Mouse (Mus musculus) intestine, embryonic 14.5 days (tissue): Measurements from ENCODE around the gene Agbl2. TPM values are rescaled to one million over a fixed set of nuclear protein-coding genes. Genes with fewer than 3 reads are reported as not detected.

Experiments used
- ATAC-seq: fragments of 200-750 bp; cut with Nextera tagmentation; replicated peaks from 2 replicates; pipeline ENCODE4 v1.8.0; 2017; ENCODE audit warnings: low read depth, moderate number of reproducible peaks, moderate TSS enrichment, moderate library complexity; ENCODE audit not compliant: low FRiP score, low TSS enrichment
- DNase-seq: peaks from one replicate; pipeline ENCODE4 v3.0.0-alpha.2; 2018; ENCODE audit warnings: low spot score
- H3K27ac ChIP-seq: fragments of 300-500 bp; sonication (generic); 2 replicates; pipeline ENCODE4 v1.5.1; 2014; ENCODE audit warnings: low read depth, mild to moderate bottlenecking, control low read depth
- H3K27me3 ChIP-seq: fragments of 300-500 bp; sonication (generic); replicated peaks from 2 replicates; pipeline ENCODE4 v1.6.1; 2014; ENCODE audit warnings: low read length, control low read depth; ENCODE audit not compliant: control insufficient read depth, insufficient read depth
- H3K36me3 ChIP-seq: fragments of 300-500 bp; sonication (generic); 2 replicates; pipeline ENCODE4 v1.6.1; 2014; ENCODE audit warnings: low read length, control low read depth; ENCODE audit not compliant: control insufficient read depth, insufficient read depth
- H3K4me1 ChIP-seq: fragments of 300-500 bp; sonication (generic); replicated peaks from 2 replicates; pipeline ENCODE4 v1.6.1; 2014; ENCODE audit warnings: low read length, control low read depth, mixed read lengths; ENCODE audit not compliant: control insufficient read depth, insufficient read depth
- H3K4me2 ChIP-seq: fragments of 300-500 bp; sonication (generic); 2 replicates; pipeline ENCODE4 v1.6.1; 2014; ENCODE audit warnings: low read length
- H3K4me3 ChIP-seq: fragments of 300-500 bp; sonication (generic); 2 replicates; pipeline ENCODE4 v1.5.1; 2014; ENCODE audit warnings: low read depth, low read length, control low read depth, mixed read lengths
- H3K9ac ChIP-seq: fragments of 300-500 bp; sonication (generic); 2 replicates; pipeline ENCODE4 v1.6.1; 2014; ENCODE audit warnings: mild to moderate bottlenecking, low read length
- H3K9me3 ChIP-seq: fragments of 300-500 bp; sonication (generic); 2 replicates; pipeline ENCODE4 v1.6.1; 2016; ENCODE audit warnings: low read length, control low read depth; ENCODE audit not compliant: control insufficient read depth
- WGBS: fragments of 180-500 bp; shearing (Covaris S2); extraction: QIAGEN DNeasy Blood & Tissue Kit; methylation state at CpG from one replicate; pipeline ENCODE4 v1.1.7; 2014; 5-methylcytosine and 5-hydroxymethylcytosine counted together
- polyA plus RNA-seq: library from polyadenylated mRNA; unstranded; fragments of >200 nt; fragmentation: Nextera tagmentation; extraction: Ambion mirVana; gene quantifications from 2 replicates; pipeline ENCODE4 v1.2.1, GENCODE M21; 2014

Gene Agbl2
- polyA plus RNA-seq, 1 experiment from 2014 or later: 1.0 TPM

- no peak for DNase-seq
- no peaks in the 10 kb centered on the region for H3K9me3 ChIP-seq
- ATAC-seq: no peak
- no peaks in the 10 kb centered on the region for H3K36me3 ChIP-seq
- H3K9ac ChIP-seq: no peak overlapping the region
- H3K4me1 ChIP-seq: no peaks in the 10 kb centered on the region
- H3K27ac ChIP-seq: no peak overlapping the region
- no peak overlapping the region for H3K4me3 ChIP-seq
- H3K4me2 ChIP-seq: no peak overlapping the region
- WGBS: 75% methylated on average over 2 of the region's 2 CpGs
- H3K27me3 ChIP-seq: peaks cover 15% of the 10 kb centered on the region
Observed at GRCm38 (mm10) chr2:90881824-90882223, 99.3 kb downstream of the Agbl2 start.

Other genes with a start within 250 kb of the Agbl2 start
- gene Ptprj, start 202.1 kb upstream of the Agbl2 start, polyA plus RNA-seq: 8.3 and 8.5 TPM in 2 replicates
- 53.6 and 62.5 TPM in 2 replicates for gene Nup160, start 105.5 kb upstream of the Agbl2 start, polyA plus RNA-seq
- 87.7 and 99.3 TPM in 2 replicates for gene Fnbp4, start 37.4 kb upstream of the Agbl2 start, polyA plus RNA-seq
- 311 TPM in 2 replicates for gene Mtch2, start 64.4 kb downstream of the Agbl2 start, polyA plus RNA-seq
- gene C1qtnf4, start 103.1 kb downstream of the Agbl2 start, polyA plus RNA-seq: 9.6 and 11.3 TPM in 2 replicates
- 26.3 and 32.4 TPM in 2 replicates for gene Kbtbd4, start 122.0 kb downstream of the Agbl2 start, polyA plus RNA-seq
- gene Ndufs3, start 122.1 kb downstream of the Agbl2 start, polyA plus RNA-seq: 244 and 251 TPM in 2 replicates
- 70.6 and 73.7 TPM in 2 replicates for gene Celf1, start 157.7 kb downstream of the Agbl2 start, polyA plus RNA-seq